Mouse (Mus musculus): Measurements from ENCODE around the gene Commd4. TPM values are rescaled to one million over a fixed set of nuclear protein-coding genes. Genes with fewer than 3 reads are reported as not detected.

The Commd4 gene
- total RNA-seq, 2 experiments from 2014 or later = 27.3 to 28.9 TPM

DNA sequence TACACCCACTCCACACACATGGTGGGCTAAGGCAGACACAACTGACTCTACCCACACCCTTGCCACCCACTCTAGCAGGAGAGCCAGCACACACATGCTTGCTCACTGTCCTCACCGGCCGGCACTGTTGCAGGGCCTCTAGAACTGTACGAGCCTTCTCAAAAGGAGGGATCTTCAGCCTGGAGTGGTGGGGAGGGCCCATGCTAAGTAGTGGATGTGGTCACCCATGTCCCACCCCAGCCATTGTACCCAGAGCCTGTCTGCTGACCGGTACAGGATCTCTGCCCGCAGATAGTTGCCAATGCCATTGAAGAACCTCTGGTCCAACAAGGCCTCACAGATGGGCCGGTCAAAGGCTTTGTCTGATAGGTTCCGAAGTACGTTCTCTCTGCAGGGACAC lies 13.3 kb downstream of the Commd4 start:
- intact Hi-C loops (cut with DNase I) = no loop called here
- no peak for DNase-seq

- intact Hi-C loops (cut with DNase I) = no loop called here
- DNase-seq = no peak
Observed at GRCm38 (mm10) chr9:57143212-57143611, 14.9 kb downstream of the Commd4 start.

DNA sequence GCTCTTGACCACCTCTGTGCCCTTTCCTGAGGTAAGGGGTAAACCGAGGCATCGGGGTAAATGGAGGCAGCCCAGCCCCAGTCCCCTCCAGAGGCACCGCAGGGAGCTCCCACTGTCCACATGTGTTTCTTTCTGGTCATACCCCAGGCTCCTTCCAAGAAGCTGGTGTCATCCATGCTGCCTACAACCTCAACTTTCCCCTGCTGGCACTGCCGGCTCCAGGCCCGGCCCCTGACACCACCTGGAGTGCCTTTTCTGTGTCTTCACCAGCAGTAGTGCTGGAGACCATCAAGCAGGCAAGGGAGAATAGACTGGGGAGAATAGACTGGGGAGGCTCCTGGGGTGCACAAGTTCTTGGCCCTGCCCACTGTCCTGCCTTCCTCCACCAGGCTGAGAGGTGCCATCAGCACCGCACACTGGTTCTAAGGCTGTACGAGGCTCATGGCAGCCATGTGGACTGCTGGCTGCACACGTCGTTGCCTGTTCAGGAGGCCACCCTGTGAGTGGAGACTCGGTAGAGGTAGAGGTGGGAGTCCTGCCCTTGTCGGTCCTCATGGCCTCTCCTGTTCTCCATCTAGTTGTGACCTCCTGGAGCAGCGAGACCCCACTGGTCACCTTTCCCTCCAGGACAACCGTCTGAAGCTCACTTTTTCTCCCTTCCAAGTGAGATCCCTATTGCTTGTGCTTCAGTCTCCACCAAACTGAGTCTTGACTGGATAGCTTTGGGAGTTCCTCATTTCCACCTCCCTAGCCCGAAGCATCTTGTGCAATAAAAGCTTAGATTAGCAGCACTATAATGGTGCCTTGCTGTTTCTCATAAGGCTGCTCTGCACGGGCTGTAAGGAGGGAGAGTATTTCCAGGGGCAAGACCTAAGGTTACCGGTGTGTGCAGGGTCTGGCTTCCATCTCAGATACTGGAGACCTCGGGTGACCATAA lies 16.4 kb downstream of the Commd4 start:
- intact Hi-C loops (cut with DNase I) = no loop called here

DNA sequence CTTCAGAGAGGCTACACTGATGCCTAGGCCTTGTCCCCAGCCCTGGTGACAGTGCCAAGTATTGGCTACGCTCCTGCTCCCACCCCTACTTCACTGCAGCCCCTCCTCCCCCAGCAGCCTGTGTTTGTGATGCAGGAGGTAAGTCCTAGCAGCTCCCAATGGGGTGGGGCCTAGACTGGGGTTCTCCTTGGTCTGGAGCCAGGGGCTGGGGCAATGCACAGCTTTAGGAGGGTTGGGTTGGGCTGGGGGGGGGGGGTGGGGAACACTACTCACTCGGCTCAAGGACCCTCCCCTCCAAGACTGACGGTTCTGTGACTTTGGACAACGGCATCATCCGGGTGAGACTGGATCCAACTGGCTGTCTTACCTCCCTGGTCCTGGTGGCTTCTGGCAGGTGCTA lies 18.6 kb downstream of the Commd4 start:
- no peak for DNase-seq
- intact Hi-C loops (cut with DNase I) = no loop called here

More for the DNA sequence above, 16.4 kb downstream of the Commd4 start:
- DNase-seq = no peak

- intact Hi-C loops (cut with DNase I) = no loop called here
- no peak for DNase-seq
Observed at GRCm38 (mm10) chr9:57139110-57139509, 19.0 kb downstream of the Commd4 start.

GRCm38 (mm10) chr9:57138507-57138906 lies 19.6 kb downstream of the Commd4 start:
- intact Hi-C loops (cut with DNase I) = no loop called here
- DNase-seq = no peak

- no peak for DNase-seq
- intact Hi-C loops (cut with DNase I) = no loop called here
Observed at GRCm38 (mm10) chr9:57137777-57138176, 20.4 kb downstream of the Commd4 start.

- intact Hi-C loops (cut with DNase I) = no loop called here
- no peak for DNase-seq
Observed at GRCm38 (mm10) chr9:57137246-57137645, 20.9 kb downstream of the Commd4 start.

GRCm38 (mm10) chr9:57130577-57131433 lies 27.3 kb downstream of the Commd4 start, which contains the start of gene Man2c1:
Man2c1 (plus strand) TSS chr9:57130690.
- DNase-seq = peak; percentile 89 to 95
- intact Hi-C loops (cut with DNase I) = loop anchor here (1.0 to 5.0 kb wide), 5 partner anchors 58 to 239 kb away; partner anchors contain the start of genes Sin3a and Snx33

DNA sequence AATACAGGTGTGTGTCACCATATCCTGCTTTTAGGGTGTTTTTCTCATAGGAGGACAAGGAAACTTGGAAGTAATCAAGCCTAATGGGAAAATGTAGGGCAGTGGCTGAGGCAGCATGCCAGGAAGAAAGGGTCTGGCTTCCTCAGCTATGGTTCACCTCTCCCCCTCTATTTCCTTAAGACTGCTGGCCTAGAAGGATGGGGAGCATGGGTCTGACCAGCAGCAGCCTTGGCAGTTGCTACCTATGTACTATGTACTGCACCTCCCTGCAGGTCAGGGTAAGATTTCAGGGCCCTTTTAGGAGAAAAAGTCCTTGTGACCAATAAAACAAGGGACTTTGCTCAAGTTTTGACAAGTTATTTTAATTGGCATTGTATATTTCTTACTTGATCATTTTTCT lies 28.5 kb downstream of the Commd4 start:
- intact Hi-C loops (cut with DNase I) = loop anchor here (1.0 to 5.0 kb wide), 5 partner anchors 57 to 237 kb away; partner anchors contain the start of genes Sin3a and Snx33
- no peak for DNase-seq

DNA sequence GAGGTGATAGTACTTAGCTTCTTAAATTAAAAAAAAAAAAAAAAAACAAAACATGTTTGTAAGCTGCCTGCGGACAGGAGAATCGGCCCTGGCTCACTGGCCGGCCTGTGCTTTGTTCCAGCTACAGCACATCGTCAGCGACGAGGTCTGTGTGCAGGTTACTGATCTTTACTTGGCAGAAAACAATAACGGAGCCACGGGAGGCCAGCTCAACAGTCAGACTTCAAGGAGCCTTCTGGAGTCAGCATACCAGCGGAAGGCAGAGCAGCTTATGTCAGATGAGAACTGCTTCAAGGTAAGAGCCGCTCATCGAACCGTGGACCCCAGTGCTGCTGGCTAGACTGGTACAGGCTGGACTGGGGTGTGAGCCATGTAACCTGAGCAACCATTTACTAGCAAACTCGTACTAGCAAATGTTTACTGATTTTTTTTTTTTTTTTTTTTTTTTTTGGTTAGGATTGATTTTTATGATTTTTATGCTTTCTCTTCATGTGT lies 40.8 kb downstream of the Commd4 start:
- no peak for DNase-seq
- intact Hi-C loops (cut with DNase I) = no loop called here

Other genes with a start within 250 kb of the Commd4 start
- gene Snx33, start 230.0 kb downstream of the Commd4 start, total RNA-seq (2021) = 10 to 100 TPM in 1 of 2 experiments, 1 to 10 TPM in 1; 9.9 to 11.7 TPM
- gene Imp3, start 220.9 kb downstream of the Commd4 start, total RNA-seq (2021) = 10 to 100 TPM; 45.6 to 46.6 TPM
- 1 to 10 TPM; 8.9 to 9.9 TPM for gene Snupn, start 207.5 kb downstream of the Commd4 start, total RNA-seq (2021)
- gene Ptpn9, start 163.4 kb downstream of the Commd4 start, total RNA-seq (2021) = 10 to 100 TPM; 13.5 to 16.3 TPM
- gene Sin3a, start 86.3 kb downstream of the Commd4 start, total RNA-seq (2021) = 10 to 100 TPM; 37.7 to 40.7 TPM
- 10 to 100 TPM; 52.2 to 62.1 TPM for gene Man2c1, start 27.6 kb downstream of the Commd4 start, total RNA-seq (2021)
- 1 to 10 TPM; 4.9 to 5.0 TPM for gene Neil1, start 10.0 kb downstream of the Commd4 start, total RNA-seq (2021)
- gene Trcg1, start 78.2 kb upstream of the Commd4 start, total RNA-seq (2021) = not detected
- gene 1700017B05Rik, start 104.3 kb upstream of the Commd4 start, total RNA-seq (2021) = 10 to 100 TPM; 15.5 to 16.4 TPM